Mouse (Mus musculus): ENCODE measurements around the gene Dnah17. TPM values are rescaled to one million over a fixed set of nuclear protein-coding genes. Genes with fewer than 3 reads are reported as not detected.

The Dnah17 gene
- total RNA-seq, 1 experiment: 0.40 TPM

DNA sequence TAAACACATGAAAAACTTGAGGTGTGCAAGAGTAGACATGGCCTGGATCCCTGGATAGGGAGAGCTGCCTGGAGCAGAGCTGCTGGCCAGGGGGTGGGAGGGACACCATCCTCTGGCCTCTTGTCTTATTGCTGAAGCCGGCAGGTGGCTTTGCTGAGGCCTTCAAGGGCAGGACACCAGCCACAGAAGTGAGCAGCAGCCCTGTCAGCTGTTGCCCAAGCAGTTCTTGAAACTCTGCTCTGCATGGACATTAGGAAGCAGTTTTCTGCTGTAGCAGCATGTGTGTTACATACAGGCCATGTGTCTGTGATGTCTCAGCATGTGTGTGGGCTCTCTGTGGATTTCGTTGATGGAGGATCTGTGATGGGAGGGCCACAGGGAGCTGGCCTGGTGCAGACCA, 117.1 kb downstream of the Dnah17 start:
- Histone ChIP-seq H3K36me3 (ENCODE audit: control insufficient read depth, insufficient read depth, low read length, poor library complexity, severe bottlenecking) (peaks cover 14% of the 10 kb centered on the region), H3K27ac (ENCODE audit: insufficient read depth, low read depth, low read length, poor library complexity, severe bottlenecking) (no peak overlapping the region), H3K4me3 (ENCODE audit: insufficient read depth in 1 of 2, low read depth in 1 of 2, low read length in 2 of 2, poor library complexity in 1 of 2, severe bottlenecking in 1 of 2) (no peak overlapping the region), H3K9me3 (ENCODE audit: control insufficient read depth, insufficient read depth, low read depth, low read length) (no peaks in the 10 kb centered on the region), H3K9ac (ENCODE audit: insufficient read depth, low read depth, low read length, poor library complexity, severe bottlenecking) (no peak overlapping the region), H3K4me1 (ENCODE audit: control insufficient read depth in 2 of 2, insufficient read depth in 2 of 2, low read length in 2 of 2, poor library complexity in 1 of 2) (peaks cover 40 to 44% of the 10 kb centered on the region in 2 experiments)
- in situ Hi-C loops (cut with MboI; ENCODE audit: low sequenced_read_pairs in 2 of 2, unreplicated experiment in 2 of 2): no loop called here
- TF ChIP-seq HCFC1 (IDR thresholded peaks at IDR 0.05; ENCODE audit: borderline replicate concordance, insufficient read depth, low read length) (no peak), ZC3H11A (IDR thresholded peaks at IDR 0.05; ENCODE audit: borderline replicate concordance, low read depth, low read length) (no peak), ZNF384 (IDR thresholded peaks at IDR 0.05; ENCODE audit: low read depth, low read length) (no peak), CHD2 (IDR thresholded peaks at IDR 0.05; ENCODE audit: low read depth, low read length) (no peak), MAFK (IDR thresholded peaks at IDR 0.05; ENCODE audit: insufficient read depth, low read depth, low read length) (no peak)
- no peak for DNase-seq (ENCODE audit: low read depth, low spot score)

- H3K4me1 ChIP-seq (ENCODE audit: control insufficient read depth in 2 of 2, insufficient read depth in 2 of 2, low read length in 2 of 2, poor library complexity in 1 of 2): peaks cover 46 to 48% of the 10 kb centered on the region in 2 experiments
- no peak overlapping the region for H3K27ac ChIP-seq (ENCODE audit: insufficient read depth, low read depth, low read length, poor library complexity, severe bottlenecking)
- H3K9ac ChIP-seq (ENCODE audit: insufficient read depth, low read depth, low read length, poor library complexity, severe bottlenecking): no peak overlapping the region
- H3K9me3 ChIP-seq (ENCODE audit: control insufficient read depth, insufficient read depth, low read depth, low read length): no peaks in the 10 kb centered on the region
- no peak for DNase-seq (ENCODE audit: low read depth, low spot score)
- H3K4me3 ChIP-seq (ENCODE audit: insufficient read depth in 1 of 2, low read depth in 1 of 2, low read length in 2 of 2, poor library complexity in 1 of 2, severe bottlenecking in 1 of 2): no peak overlapping the region
- peaks cover 14% of the 10 kb centered on the region for H3K36me3 ChIP-seq (ENCODE audit: control insufficient read depth, insufficient read depth, low read length, poor library complexity, severe bottlenecking)
- no peak for TF ChIP-seq ZNF384 (IDR thresholded peaks at IDR 0.05; ENCODE audit: low read depth, low read length)
- no peak for TF ChIP-seq ZC3H11A (IDR thresholded peaks at IDR 0.05; ENCODE audit: borderline replicate concordance, low read depth, low read length)
- no peak for TF ChIP-seq HCFC1 (IDR thresholded peaks at IDR 0.05; ENCODE audit: borderline replicate concordance, insufficient read depth, low read length)
- in situ Hi-C loops (cut with MboI; ENCODE audit: low sequenced_read_pairs in 2 of 2, unreplicated experiment in 2 of 2): no loop called here
Measured at GRCm38 (mm10) chr11:118012595-118012994, 117.8 kb downstream of the Dnah17 start.

- DNase-seq (ENCODE audit: low read depth, low spot score): no peak
- Histone ChIP-seq H3K4me3 (ENCODE audit: insufficient read depth in 1 of 2, low read depth in 1 of 2, low read length in 2 of 2, poor library complexity in 1 of 2, severe bottlenecking in 1 of 2) (peak overlapping the region; percentile 8 to 38; a peak in 2 of 4 replicates), H3K36me3 (ENCODE audit: control insufficient read depth, insufficient read depth, low read length, poor library complexity, severe bottlenecking) (peaks cover 22% of the 10 kb centered on the region), H3K4me1 (ENCODE audit: control insufficient read depth in 2 of 2, insufficient read depth in 2 of 2, low read length in 2 of 2, poor library complexity in 1 of 2) (peaks cover 48 to 51% of the 10 kb centered on the region in 2 experiments), H3K27ac (ENCODE audit: insufficient read depth, low read depth, low read length, poor library complexity, severe bottlenecking) (peak overlapping the region; percentile 47; the same call in 1 of the 2 replicates), H3K9me3 (ENCODE audit: control insufficient read depth, insufficient read depth, low read depth, low read length) (no peaks in the 10 kb centered on the region), H3K9ac (ENCODE audit: insufficient read depth, low read depth, low read length, poor library complexity, severe bottlenecking) (peak overlapping the region; percentile 35; the same call in 1 of the 2 replicates)
- TF ChIP-seq MAFK (IDR thresholded peaks at IDR 0.05; ENCODE audit: insufficient read depth, low read depth, low read length) (no peak), CHD2 (IDR thresholded peaks at IDR 0.05; ENCODE audit: low read depth, low read length) (no peak), ZNF384 (IDR thresholded peaks at IDR 0.05; ENCODE audit: low read depth, low read length) (no peak), ZC3H11A (IDR thresholded peaks at IDR 0.05; ENCODE audit: borderline replicate concordance, low read depth, low read length) (no peak), HCFC1 (IDR thresholded peaks at IDR 0.05; ENCODE audit: borderline replicate concordance, insufficient read depth, low read length) (no peak)
- in situ Hi-C loops (cut with MboI; ENCODE audit: low sequenced_read_pairs in 2 of 2, unreplicated experiment in 2 of 2): no loop called here
Measured at GRCm38 (mm10) chr11:118009865-118010571, 120.4 kb downstream of the Dnah17 start.

DNA sequence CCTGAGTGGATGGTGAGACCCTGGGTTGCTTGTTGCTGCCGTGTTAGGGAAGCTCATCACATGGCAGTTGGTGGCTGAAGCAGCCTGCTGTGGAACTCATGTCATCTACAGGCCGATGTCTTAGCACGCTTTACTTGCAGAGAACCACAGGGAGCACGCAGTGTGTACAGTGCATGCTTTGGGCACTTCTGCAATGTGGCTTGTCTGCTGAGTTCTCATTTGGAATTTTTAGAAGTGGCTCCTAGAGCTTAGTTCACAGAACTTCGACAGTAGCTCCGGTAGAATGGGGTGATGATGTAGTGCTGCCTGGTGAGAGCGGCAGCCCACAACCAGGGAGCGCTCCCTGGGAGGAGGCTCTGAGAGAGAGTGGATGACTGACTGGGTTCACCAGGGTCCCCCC, 121.6 kb downstream of the Dnah17 start:
- Histone ChIP-seq H3K4me1 (ENCODE audit: control insufficient read depth in 2 of 2, insufficient read depth in 2 of 2, low read length in 2 of 2, poor library complexity in 1 of 2) (peaks cover 44 to 45% of the 10 kb centered on the region in 2 experiments), H3K4me3 (ENCODE audit: insufficient read depth in 1 of 2, low read depth in 1 of 2, low read length in 2 of 2, poor library complexity in 1 of 2, severe bottlenecking in 1 of 2) (peak overlapping the region; percentile 31 to 38; a peak in 3 of 4 replicates), H3K9me3 (ENCODE audit: control insufficient read depth, insufficient read depth, low read depth, low read length) (no peaks in the 10 kb centered on the region), H3K27ac (ENCODE audit: insufficient read depth, low read depth, low read length, poor library complexity, severe bottlenecking) (peak overlapping the region; percentile 47; the same call in 1 of the 2 replicates), H3K36me3 (ENCODE audit: control insufficient read depth, insufficient read depth, low read length, poor library complexity, severe bottlenecking) (peaks cover 21% of the 10 kb centered on the region), H3K9ac (ENCODE audit: insufficient read depth, low read depth, low read length, poor library complexity, severe bottlenecking) (peak overlapping the region; percentile 35; the same call in 1 of the 2 replicates)
- in situ Hi-C loops (cut with MboI; ENCODE audit: low sequenced_read_pairs in 2 of 2, unreplicated experiment in 2 of 2): no loop called here
- DNase-seq (ENCODE audit: low read depth, low spot score): no peak
- TF ChIP-seq ZNF384 (IDR thresholded peaks at IDR 0.05; ENCODE audit: low read depth, low read length): no peak
- no peak for TF ChIP-seq ZC3H11A (IDR thresholded peaks at IDR 0.05; ENCODE audit: borderline replicate concordance, low read depth, low read length)
- no peak for TF ChIP-seq HCFC1 (IDR thresholded peaks at IDR 0.05; ENCODE audit: borderline replicate concordance, insufficient read depth, low read length)
- TF ChIP-seq MAFK (IDR thresholded peaks at IDR 0.05; ENCODE audit: insufficient read depth, low read depth, low read length): no peak
- no peak for TF ChIP-seq CHD2 (IDR thresholded peaks at IDR 0.05; ENCODE audit: low read depth, low read length)

Data from ES-E14 (cell line).